9 mouse cellular contexts compared by ENCODE assay signal in genomic region chr9:69671199-69671598, GRCm38 (mm10).
DNase-seq lines count a peak whose midpoint lies in the region; ATAC-seq and TF ChIP-seq lines count a peak whose summit lies in the region.
"Had no signal": no experiment of that assay in that cellular context is flagged by ENCODE, and none has a peak within 500 bp of the region (broad histone marks: within the 10 kb centered on the region; RNA-seq: fewer than 3 reads in every experiment).

No protein-coding gene starts in this region.

- no peak overlapping the region for H3K27ac ChIP-seq in heart, embryonic 14.5 days (replicated peaks in 1 of 2; ENCODE audit: control insufficient read depth in 1 of 2, insufficient read depth in 1 of 2, low read depth in 2 of 2, low read length in 2 of 2)
- no peak overlapping the region for H3K27ac ChIP-seq in embryonic facial prominence, embryonic 10.5 days (replicated peaks)
- no peak overlapping the region for H3K27ac ChIP-seq in hindbrain, embryonic 11.5 days (ENCODE audit: low read depth, low read length)
- H3K27ac ChIP-seq in midbrain, embryonic 10.5 days (replicated peaks): peak overlapping the region; percentile 82
- no peak overlapping the region for H3K27ac ChIP-seq in left cerebral cortex, adult 2 months
- H3K27ac ChIP-seq: layer of hippocampus, adult 2 months had no signal

- H3K4me2 ChIP-seq in heart, embryonic 14.5 days (ENCODE audit: low read length): peak overlapping the region; percentile 54
- H3K4me2 ChIP-seq in hindbrain, embryonic 11.5 days (replicated peaks; ENCODE audit: low read depth, low read length): peak overlapping the region; percentile 63

- ATAC-seq in heart, embryonic 14.5 days (ENCODE audit: insufficient number of reproducible peaks, insufficient read depth, low FRiP score, low read depth): no peak
- ATAC-seq in hindbrain, embryonic 11.5 days (ENCODE audit: low FRiP score): peak; percentile 35; the same call in 1 of the 2 replicates

- H3K9me3 ChIP-seq in heart, embryonic 14.5 days (ENCODE audit: control insufficient read depth, low read length): no peaks in the 10 kb centered on the region
- H3K9me3 ChIP-seq in embryonic facial prominence, embryonic 10.5 days: no peaks in the 10 kb centered on the region
- no peaks in the 10 kb centered on the region for H3K9me3 ChIP-seq in hindbrain, embryonic 11.5 days (ENCODE audit: control insufficient read depth, low read length)
- H3K9me3 ChIP-seq in midbrain, embryonic 10.5 days (replicated peaks): no peaks in the 10 kb centered on the region

- peaks cover 79% of the 10 kb centered on the region for H3K27me3 ChIP-seq in heart, embryonic 14.5 days (ENCODE audit: control insufficient read depth, insufficient read depth, low read length)
- peaks cover 83% of the 10 kb centered on the region for H3K27me3 ChIP-seq in embryonic facial prominence, embryonic 10.5 days (replicated peaks; ENCODE audit: low read depth, poor library complexity, severe bottlenecking)
- peaks cover 25% of the 10 kb centered on the region for H3K27me3 ChIP-seq in hindbrain, embryonic 11.5 days (ENCODE audit: control insufficient read depth, insufficient read depth, low read length)
- H3K27me3 ChIP-seq in midbrain, embryonic 10.5 days (ENCODE audit: low read depth, poor library complexity, severe bottlenecking): peaks cover 84% of the 10 kb centered on the region

- no peak overlapping the region for H3K9ac ChIP-seq in heart, embryonic 14.5 days (ENCODE audit: low read length)
- H3K9ac ChIP-seq in hindbrain, embryonic 11.5 days (ENCODE audit: low read depth, low read length): no peak overlapping the region

- intact Hi-C loops in heart, postnatal 36 days (cut with DNase I): no loop called here
- intact Hi-C loops in left cerebral cortex, adult 2 months (cut with DNase I): no loop called here
- intact Hi-C loops in left cerebral cortex, postnatal 10 days (cut with DNase I): loop anchor here (5.0 kb wide), 1 partner anchor 96 kb away; no protein-coding TSS in a partner anchor

- peak overlapping the region; percentile 12 to 21; a peak in 3 of 4 replicates for H3K4me3 ChIP-seq in heart, embryonic 14.5 days (ENCODE audit: control insufficient read depth in 1 of 2, insufficient read depth in 1 of 2, low read depth in 1 of 2, low read length in 2 of 2)
- H3K4me3 ChIP-seq in embryonic facial prominence, embryonic 10.5 days: peak overlapping the region; percentile 47
- peak overlapping the region; percentile 31 for H3K4me3 ChIP-seq in hindbrain, embryonic 11.5 days (ENCODE audit: low read depth, low read length)
- peak overlapping the region; percentile 54 for H3K4me3 ChIP-seq in midbrain, embryonic 10.5 days
- H3K4me3 ChIP-seq in left cerebral cortex, adult 2 months: no peak overlapping the region
- H3K4me3 ChIP-seq: layer of hippocampus, adult 2 months had no signal

- no peak for DNase-seq in heart, postnatal 36 days
- peak; percentile 20 for DNase-seq in embryonic facial prominence, embryonic 10.5 days (ENCODE audit: low spot score)
- DNase-seq in hindbrain, embryonic 11.5 days (ENCODE audit: low spot score): peak; percentile 46
- peak; percentile 28 for DNase-seq in midbrain, embryonic 10.5 days (ENCODE audit: low spot score)
- DNase-seq in left cerebral cortex, adult 2 months (ENCODE audit: extremely low spot score in 1 of 2, low spot score in 2 of 2): no peak
- no peak for DNase-seq in layer of hippocampus, postnatal 14 days (ENCODE audit: low spot score in 2 of 2)
- DNase-seq in left cerebral cortex, postnatal 10 days (ENCODE audit: extremely low spot score in 1 of 2, low spot score in 2 of 2): no peak

- TF ChIP-seq CTCF in left cerebral cortex, adult 2 months (IDR thresholded peaks at IDR 0.05): no peak

- no peaks in the 10 kb centered on the region for H3K36me3 ChIP-seq in heart, embryonic 14.5 days (ENCODE audit: control insufficient read depth, insufficient read depth, low read length)
- H3K36me3 ChIP-seq in embryonic facial prominence, embryonic 10.5 days (replicated peaks): no peaks in the 10 kb centered on the region
- no peaks in the 10 kb centered on the region for H3K36me3 ChIP-seq in hindbrain, embryonic 11.5 days (ENCODE audit: control insufficient read depth, insufficient read depth, low read length)
- no peaks in the 10 kb centered on the region for H3K36me3 ChIP-seq in midbrain, embryonic 10.5 days

- 3% methylated on average over 18 of the region's 18 CpGs for WGBS in heart, embryonic 14.5 days
- WGBS in embryonic facial prominence, embryonic 10.5 days: 2% methylated on average over 18 of the region's 18 CpGs
- 2% methylated on average over 18 of the region's 18 CpGs for WGBS in hindbrain, embryonic 11.5 days
- 2% methylated on average over 18 of the region's 18 CpGs for WGBS in midbrain, embryonic 10.5 days

- H3K4me1 ChIP-seq in heart, embryonic 14.5 days (ENCODE audit: control insufficient read depth in 2 of 2, insufficient read depth in 2 of 2, low read length in 2 of 2): peaks cover 0 to 10% of the 10 kb centered on the region in 2 experiments; a peak in 1 of 4 replicates
- H3K4me1 ChIP-seq in embryonic facial prominence, embryonic 10.5 days: peaks cover 34% of the 10 kb centered on the region
- H3K4me1 ChIP-seq in hindbrain, embryonic 11.5 days (replicated peaks; ENCODE audit: control insufficient read depth, insufficient read depth, low read length): peaks cover 3% of the 10 kb centered on the region
- peaks cover 54% of the 10 kb centered on the region for H3K4me1 ChIP-seq in midbrain, embryonic 10.5 days

Comparison
In these comparisons a context has a peak if more than half of its experiments do, and no peak if none do; other contexts are left out.
1. DNase-seq: peak in embryonic facial prominence, embryonic 10.5 days (single experiment), hindbrain, embryonic 11.5 days (single experiment) and midbrain, embryonic 10.5 days (single experiment); none in heart, postnatal 36 days (0 of 2), left cerebral cortex, adult 2 months (0 of 2), layer of hippocampus, postnatal 14 days (0 of 2) and left cerebral cortex, postnatal 10 days (0 of 2).